Mouse (Mus musculus) thymus, adult 2 months (tissue): ENCODE measurements around the gene Pkp1. TPM values are rescaled to one million over a fixed set of nuclear protein-coding genes. Genes with fewer than 3 reads are reported as not detected.

Experiments used
- DNase-seq: peaks from one replicate; pipeline ENCODE4 v3.0.0; 2021
- H3K27ac ChIP-seq: fragments of 200-500 bp; 2 replicates; pipeline ENCODE4 v1.5.1; 2012; ENCODE audit warnings: low read length, control low read depth; ENCODE audit not compliant: control insufficient read depth, insufficient read depth
- H3K27me3 ChIP-seq: fragments of 200-500 bp; 2 replicates; pipeline ENCODE4 v1.6.1; 2012; ENCODE audit warnings: mild to moderate bottlenecking, low read length, moderate library complexity, mixed read lengths; ENCODE audit not compliant: control insufficient read depth, insufficient read depth
- H3K36me3 ChIP-seq: fragments of 200-500 bp; 2 replicates; pipeline ENCODE4 v1.6.1; 2012; ENCODE audit warnings: mild to moderate bottlenecking, low read length, moderate library complexity; ENCODE audit not compliant: control insufficient read depth, insufficient read depth
- H3K4me1 ChIP-seq: fragments of 200-500 bp; replicated peaks from 2 replicates; pipeline ENCODE4 v1.6.1; 2012; ENCODE audit warnings: low read length; ENCODE audit not compliant: control insufficient read depth, insufficient read depth
- H3K4me3 ChIP-seq: fragments of 200-500 bp; 2 replicates; pipeline ENCODE4 v1.5.1; 2012; ENCODE audit warnings: mild to moderate bottlenecking, low read length, control low read depth, moderate library complexity; ENCODE audit not compliant: control insufficient read depth, insufficient read depth
- CTCF ChIP-seq: fragments of 200-500 bp; IDR thresholded peaks from 2 replicates; pipeline ENCODE4 v1.5.1; 2012; ENCODE audit warnings: mild to moderate bottlenecking, control low read depth, low read length, moderate library complexity, borderline replicate concordance; ENCODE audit not compliant: control insufficient read depth, poor library complexity, insufficient read depth; ENCODE audit errors: extremely low read depth
- POLR2A ChIP-seq: fragments of 200-500 bp; IDR thresholded peaks from 2 replicates; pipeline ENCODE4 v1.6.1; 2012; ENCODE audit warnings: mild to moderate bottlenecking, low read length, control low read depth, moderate library complexity; ENCODE audit not compliant: control insufficient read depth, poor library complexity, insufficient read depth; ENCODE audit errors: extremely low read depth
- WGBS: fragments of 180-500 bp; shearing (Covaris S2); methylation state at CpG from one replicate; pipeline ENCODE4 v1.1.7; 2018; 5-methylcytosine and 5-hydroxymethylcytosine counted together
- polyA plus RNA-seq: library from polyadenylated mRNA; depleted of rRNA; stranded (reverse); fragments of >200 nt; gene quantifications from 2 replicates; pipeline ENCODE4 v1.2.3, GENCODE M21; 2012

Gene Pkp1
- polyA plus RNA-seq, 1 experiment = 30.1 TPM

- 15% methylated on average over 7 of the region's 7 CpGs for WGBS
- Histone ChIP-seq H3K27ac (no peak overlapping the region), H3K27me3 (no peaks in the 10 kb centered on the region; the same call in 1 of the 2 replicates), H3K36me3 (no peaks in the 10 kb centered on the region), H3K4me3 (no peak overlapping the region), H3K4me1 (no peaks in the 10 kb centered on the region; the same call in 1 of the 2 replicates)
- TF ChIP-seq POLR2A (no peak), CTCF (peak; percentile 67; the same call in 1 of the 2 replicates)
- DNase-seq = peak; percentile 52
Observed at GRCm38 (mm10) chr1:135945711-135946110, 26.7 kb upstream of the Pkp1 start.

GRCm38 (mm10) chr1:135944526-135945259, 25.7 kb upstream of the Pkp1 start:
- DNase-seq = peak; percentile 74
- 39% methylated on average over 12 of the region's 12 CpGs for WGBS
- H3K4me1 ChIP-seq = no peaks in the 10 kb centered on the region; the same call in 1 of the 2 replicates
- H3K4me3 ChIP-seq = no peak overlapping the region
- no peak overlapping the region for H3K27ac ChIP-seq
- H3K27me3 ChIP-seq = no peaks in the 10 kb centered on the region; the same call in 1 of the 2 replicates
- H3K36me3 ChIP-seq = no peaks in the 10 kb centered on the region
- TF ChIP-seq POLR2A (no peak), CTCF (peak; percentile 29; the same call in 1 of the 2 replicates)

- Histone ChIP-seq H3K4me3 (no peak overlapping the region), H3K27me3 (no peaks in the 10 kb centered on the region), H3K4me1 (no peaks in the 10 kb centered on the region; the same call in 1 of the 2 replicates), H3K27ac (no peak overlapping the region), H3K36me3 (no peaks in the 10 kb centered on the region)
- DNase-seq = no peak
- TF ChIP-seq POLR2A = no peak
- no peak for TF ChIP-seq CTCF
- 98% methylated on average over 2 of the region's 2 CpGs for WGBS
Observed at GRCm38 (mm10) chr1:135943713-135944112, 24.7 kb upstream of the Pkp1 start.

GRCm38 (mm10) chr1:135942116-135942515, 23.1 kb upstream of the Pkp1 start:
- no peak for DNase-seq
- H3K27ac ChIP-seq = no peak overlapping the region
- 51% methylated on average over 7 of the region's 7 CpGs for WGBS
- TF ChIP-seq CTCF (no peak), POLR2A (no peak)
- no peak overlapping the region for H3K4me3 ChIP-seq
- H3K27me3 ChIP-seq = no peaks in the 10 kb centered on the region
- no peaks in the 10 kb centered on the region; the same call in 1 of the 2 replicates for H3K4me1 ChIP-seq
- no peaks in the 10 kb centered on the region for H3K36me3 ChIP-seq

GRCm38 (mm10) chr1:135941259-135942006, 22.4 kb upstream of the Pkp1 start:
- 80% methylated on average over 6 of the region's 6 CpGs for WGBS
- no peak for DNase-seq
- Histone ChIP-seq H3K36me3 (no peaks in the 10 kb centered on the region), H3K27ac (no peak overlapping the region), H3K4me3 (no peak overlapping the region), H3K4me1 (no peaks in the 10 kb centered on the region; the same call in 1 of the 2 replicates), H3K27me3 (no peaks in the 10 kb centered on the region)
- TF ChIP-seq CTCF (no peak), POLR2A (no peak)

GRCm38 (mm10) chr1:135936091-135936490, 17.1 kb upstream of the Pkp1 start:
- TF ChIP-seq POLR2A (no peak), CTCF (no peak)
- Histone ChIP-seq H3K4me1 (no peaks in the 10 kb centered on the region), H3K27ac (no peak overlapping the region), H3K27me3 (no peaks in the 10 kb centered on the region), H3K4me3 (no peak overlapping the region), H3K36me3 (no peaks in the 10 kb centered on the region)
- no peak for DNase-seq
- 96% methylated on average over 1 of the region's 1 CpGs for WGBS

GRCm38 (mm10) chr1:135933704-135934293, 14.8 kb upstream of the Pkp1 start:
- no peak for TF ChIP-seq CTCF
- TF ChIP-seq POLR2A = no peak
- no peaks in the 10 kb centered on the region for H3K27me3 ChIP-seq
- H3K36me3 ChIP-seq = no peaks in the 10 kb centered on the region
- H3K27ac ChIP-seq = no peak overlapping the region
- no peak overlapping the region for H3K4me3 ChIP-seq
- 88% methylated on average over 18 of the region's 18 CpGs for WGBS
- no peaks in the 10 kb centered on the region for H3K4me1 ChIP-seq
- DNase-seq = no peak
